Mouse (Mus musculus) embryonic facial prominence, embryonic 14.5 days (tissue): ENCODE data around the gene D630003M21Rik. TPM values are rescaled to one million over a fixed set of nuclear protein-coding genes. Genes with fewer than 3 reads are reported as not detected.
A peak's percentile ranks its signal among the peaks of the same experiment; 100 is the strongest.

Experiments used
- ATAC-seq: fragments of 200-750 bp; cut with Nextera tagmentation; 2 replicates; pipeline ENCODE4 v1.8.0; 2017; ENCODE audit warnings: low read depth, moderate number of reproducible peaks, moderate TSS enrichment
- DNase-seq: peaks from one replicate; pipeline ENCODE4 v3.0.0-alpha.2; 2015; ENCODE audit warnings: low spot score
- H3K27ac ChIP-seq: fragments of 300-500 bp; sonication (generic); replicated peaks from 2 replicates; pipeline ENCODE4 v1.5.1; 2014; ENCODE audit warnings: low read depth, mild to moderate bottlenecking, low read length, moderate library complexity
- H3K27me3 ChIP-seq: fragments of 300-500 bp; sonication (generic); replicated peaks from 2 replicates; pipeline ENCODE4 v1.6.1; 2014; ENCODE audit warnings: low read length; ENCODE audit not compliant: control insufficient read depth, insufficient read depth
- H3K36me3 ChIP-seq: fragments of 300-500 bp; sonication (generic); 2 replicates; pipeline ENCODE4 v1.6.1; 2014; ENCODE audit warnings: low read length, mixed read lengths; ENCODE audit not compliant: control insufficient read depth, insufficient read depth
- H3K4me1 ChIP-seq: fragments of 300-500 bp; sonication (generic); 2 replicates; pipeline ENCODE4 v1.6.1; 2014; ENCODE audit warnings: antibody characterized with exemption, low read length; ENCODE audit not compliant: control insufficient read depth, insufficient read depth
- H3K4me2 ChIP-seq: fragments of 300-500 bp; sonication (generic); 2 replicates; pipeline ENCODE4 v1.6.1; 2014; ENCODE audit warnings: low read depth, mild to moderate bottlenecking, low read length, moderate library complexity, mixed read lengths
- H3K4me3 ChIP-seq: fragments of 300-500 bp; sonication (generic); 2 replicates; pipeline ENCODE4 v1.5.1; 2014; ENCODE audit warnings: low read depth, mild to moderate bottlenecking, low read length
- H3K9ac ChIP-seq: fragments of 300-500 bp; sonication (generic); 2 replicates; pipeline ENCODE4 v1.6.1; 2014; ENCODE audit warnings: low read depth, mild to moderate bottlenecking, low read length, moderate library complexity, mixed read lengths
- H3K9me3 ChIP-seq: fragments of 300-500 bp; sonication (generic); 2 replicates; pipeline ENCODE4 v1.6.1; 2016; ENCODE audit warnings: low read length; ENCODE audit not compliant: control insufficient read depth
- WGBS: fragments of 180-500 bp; shearing (Covaris S2); extraction: QIAGEN DNeasy Blood & Tissue Kit; methylation state at CpG from one replicate; pipeline ENCODE4 v1.1.7; 2014; 5-methylcytosine and 5-hydroxymethylcytosine counted together
- polyA plus RNA-seq: library from polyadenylated mRNA; unstranded; fragments of >200 nt; fragmentation: Nextera tagmentation; extraction: Ambion mirVana; gene quantifications from 2 replicates; pipeline ENCODE4 v1.2.1, GENCODE M21; 2014

D630003M21Rik gene
- polyA plus RNA-seq, 1 experiment from 2014 or later: 5.4 TPM

DNA sequence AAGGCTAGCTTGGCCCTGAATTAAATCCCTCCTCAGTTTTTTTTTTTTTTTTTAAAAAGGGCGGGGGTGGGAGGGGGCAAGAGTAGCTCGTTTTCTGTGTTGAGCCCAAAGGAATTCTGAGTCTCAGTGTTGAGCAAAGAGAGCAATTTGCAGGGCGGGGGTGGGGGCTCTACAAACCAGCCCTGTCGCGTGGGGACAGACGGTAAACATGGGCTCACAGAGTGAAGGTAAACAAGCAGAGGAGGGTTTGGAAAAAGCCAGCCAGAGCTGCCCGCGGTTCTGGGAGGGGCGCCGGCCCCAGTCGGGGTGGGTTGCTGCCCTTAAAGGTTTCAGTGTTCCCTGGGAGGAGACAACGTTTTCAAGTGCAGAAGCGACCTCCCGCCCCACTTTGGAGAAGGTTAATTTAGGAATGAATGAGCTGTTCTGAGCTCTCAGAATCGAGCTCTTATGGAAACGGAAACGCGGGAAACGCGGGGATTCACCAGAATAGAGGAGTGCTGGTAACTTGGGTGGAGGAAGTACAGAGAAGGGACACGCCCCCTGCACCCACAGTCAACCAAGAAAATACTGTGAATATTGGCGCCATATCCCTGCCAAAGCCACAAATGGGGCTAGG is 75.2 kb downstream of the D630003M21Rik start:
- peak overlapping the region; percentile 60 for H3K9ac ChIP-seq
- H3K4me3 ChIP-seq: peak overlapping the region; percentile 37
- peaks cover 20% of the 10 kb centered on the region; the same call in 1 of the 2 replicates for H3K4me1 ChIP-seq
- DNase-seq (peak; percentile 89), ATAC-seq (peak; percentile 77)
- peak overlapping the region; percentile 68 for H3K27ac ChIP-seq
- no peaks in the 10 kb centered on the region for H3K9me3 ChIP-seq
- peak overlapping the region; percentile 75 for H3K4me2 ChIP-seq
- under 1% methylated on average over 22 of the region's 22 CpGs for WGBS
- no peaks in the 10 kb centered on the region for H3K36me3 ChIP-seq
- H3K27me3 ChIP-seq: no peaks in the 10 kb centered on the region

DNA sequence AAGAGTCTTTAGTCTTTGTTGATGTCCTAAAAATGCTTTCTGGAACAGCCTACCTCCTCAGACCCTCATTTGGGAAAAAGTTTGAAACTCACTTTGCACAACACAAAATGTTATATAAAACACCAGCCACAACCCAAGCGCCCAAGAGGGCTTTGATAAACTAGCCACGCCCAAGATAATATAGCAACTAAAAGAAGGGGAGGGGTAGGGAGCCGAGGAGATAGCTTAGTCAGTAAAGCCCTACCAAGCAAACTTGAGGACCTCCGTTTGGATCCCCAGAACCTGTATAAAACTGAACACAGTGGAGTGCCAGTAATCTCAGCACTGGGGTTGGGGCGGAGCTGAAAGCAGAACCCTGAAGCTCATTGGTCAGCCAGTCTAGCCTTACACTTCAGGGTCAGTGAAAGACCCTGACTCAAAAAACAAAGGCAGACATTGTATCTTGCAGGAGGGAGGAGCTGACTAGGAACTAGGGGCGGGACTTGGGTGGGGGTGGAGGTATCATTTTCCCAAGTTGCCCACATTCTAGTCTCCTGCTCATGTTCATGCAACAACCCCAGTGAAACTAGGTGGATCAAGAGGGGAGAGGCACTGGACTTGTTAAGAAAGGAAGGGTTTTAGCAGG is 76.2 kb downstream of the D630003M21Rik start:
- Histone ChIP-seq H3K27me3 (no peaks in the 10 kb centered on the region), H3K9ac (no peak overlapping the region), H3K4me3 (no peak overlapping the region), H3K4me1 (peaks cover 20% of the 10 kb centered on the region; the same call in 1 of the 2 replicates), H3K27ac (peak overlapping the region; percentile 68), H3K36me3 (no peaks in the 10 kb centered on the region), H3K9me3 (no peaks in the 10 kb centered on the region), H3K4me2 (peak overlapping the region; percentile 75)
- WGBS: 24% methylated on average over 6 of the region's 6 CpGs
- ATAC-seq (peak; percentile 45), DNase-seq (peak; percentile 60)

DNA sequence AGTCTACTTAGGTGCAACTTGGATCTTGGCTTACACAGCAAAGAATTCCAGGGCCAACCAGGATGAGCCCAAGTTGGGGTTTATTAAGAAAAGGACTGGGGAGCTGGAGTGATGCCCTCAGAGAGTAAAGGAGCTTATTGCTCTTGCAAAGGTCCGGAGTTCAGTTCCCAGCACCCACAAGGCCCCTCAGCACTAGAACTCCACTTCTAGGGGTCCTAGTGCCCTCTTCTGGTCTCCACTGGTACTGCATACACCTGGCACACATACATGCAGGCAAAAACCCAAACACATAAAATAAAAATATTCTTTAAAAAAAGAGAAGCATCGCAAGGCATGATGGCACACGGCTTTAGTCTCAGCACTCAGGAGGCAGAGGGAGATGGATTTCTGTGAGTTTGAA is 77.9 kb downstream of the D630003M21Rik start:
- no peak overlapping the region for H3K27ac ChIP-seq
- H3K4me2 ChIP-seq: no peak overlapping the region
- no peaks in the 10 kb centered on the region for H3K9me3 ChIP-seq
- peaks cover 3% of the 10 kb centered on the region for H3K27me3 ChIP-seq
- no peak overlapping the region for H3K9ac ChIP-seq
- H3K4me1 ChIP-seq: peaks cover 23% of the 10 kb centered on the region; the same call in 1 of the 2 replicates
- no peak for ATAC-seq
- 97% methylated on average over 3 of the region's 3 CpGs for WGBS
- DNase-seq: no peak
- H3K4me3 ChIP-seq: no peak overlapping the region
- no peaks in the 10 kb centered on the region for H3K36me3 ChIP-seq

- whole genome bisulfite sequencing: 93% methylated on average over 8 of the region's 8 CpGs
Measured at GRCm38 (mm10) chr2:158146971-158147370, 82.1 kb downstream of the D630003M21Rik start.

DNA sequence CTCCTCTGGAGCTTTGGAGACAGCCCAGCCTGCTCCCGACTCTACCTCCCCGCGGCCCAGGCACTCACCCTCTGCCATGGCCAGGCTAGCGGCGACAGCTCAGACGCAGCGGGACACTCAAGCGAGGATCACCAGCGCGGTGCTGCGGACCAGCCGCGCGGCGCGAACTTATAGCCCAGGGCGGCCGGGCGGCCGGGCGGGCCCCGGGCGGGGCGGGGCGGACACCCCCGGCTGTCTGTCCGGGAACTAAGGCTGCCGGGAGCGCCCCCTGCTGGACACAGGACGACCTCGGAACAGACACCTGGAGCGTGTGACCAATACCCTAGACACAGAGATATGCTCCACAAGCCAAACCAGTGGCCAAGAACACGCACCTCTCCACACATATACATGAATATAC is 82.8 kb downstream of the D630003M21Rik start, which contains the start of gene Tgm2:
Gene Tgm2, minus strand, starts transcription at position 214 of the 400 bp plus-strand sequence.
- H3K36me3 ChIP-seq: no peaks in the 10 kb centered on the region
- ATAC-seq: peak; percentile 87
- H3K4me1 ChIP-seq: peaks cover 8% of the 10 kb centered on the region; the same call in 1 of the 2 replicates
- peak; percentile 78 for DNase-seq
- peak within 1 kb of the TSS; percentile 73 for H3K4me2 ChIP-seq
- peaks cover 11% of the 10 kb centered on the region for H3K27me3 ChIP-seq
- H3K9ac ChIP-seq: peak within 1 kb of the TSS; percentile 69
- no peak within 1 kb of the TSS for H3K27ac ChIP-seq
- peak within 1 kb of the TSS; percentile 43 for H3K4me3 ChIP-seq
- WGBS: 2% methylated on average over 32 of the region's 33 CpGs
- no peaks in the 10 kb centered on the region for H3K9me3 ChIP-seq

More at GRCm38 (mm10) chr2:158146971-158147370, 82.1 kb downstream of the D630003M21Rik start:
- no peak overlapping the region for H3K4me2 ChIP-seq
- no peak overlapping the region for H3K27ac ChIP-seq
- DNase-seq: no peak
- no peak for ATAC-seq
- H3K36me3 ChIP-seq: no peaks in the 10 kb centered on the region
- no peaks in the 10 kb centered on the region for H3K9me3 ChIP-seq
- H3K27me3 ChIP-seq: peaks cover 11% of the 10 kb centered on the region
- H3K4me3 ChIP-seq: no peak overlapping the region
- no peak overlapping the region for H3K9ac ChIP-seq
- H3K4me1 ChIP-seq: peaks cover 8% of the 10 kb centered on the region

DNA sequence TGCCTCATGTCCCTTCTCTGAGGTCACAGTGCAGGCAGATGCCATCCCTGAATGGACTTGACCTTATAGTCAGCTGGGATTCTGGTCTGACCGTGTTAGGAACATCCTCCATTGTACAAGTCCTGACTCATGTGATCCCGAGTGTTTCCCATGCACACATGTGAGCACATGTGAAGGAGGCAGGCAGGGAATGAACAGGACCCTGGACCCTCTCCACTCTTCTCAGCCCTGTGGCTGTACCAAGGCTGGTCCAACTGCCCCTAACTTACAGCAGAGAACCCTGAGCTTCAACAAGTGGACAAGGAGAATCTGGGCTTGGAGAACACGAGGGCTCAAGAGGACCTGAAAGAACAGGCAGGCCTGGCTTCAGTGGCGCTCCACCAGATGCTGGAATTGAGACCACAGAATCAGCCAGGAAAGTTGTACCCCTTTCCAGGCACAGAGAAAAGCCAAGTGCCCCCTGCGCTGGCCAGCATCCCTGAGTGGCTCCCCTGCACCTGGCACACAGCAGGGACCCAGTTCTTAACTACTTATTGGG is 83.4 kb downstream of the D630003M21Rik start:
- Histone ChIP-seq H3K4me2 (peak overlapping the region; percentile 73), H3K27me3 (peaks cover 11% of the 10 kb centered on the region), H3K9ac (peak overlapping the region; percentile 69), H3K27ac (no peak overlapping the region), H3K4me3 (peak overlapping the region; percentile 43), H3K4me1 (peaks cover 8% of the 10 kb centered on the region; the same call in 1 of the 2 replicates), H3K9me3 (no peaks in the 10 kb centered on the region), H3K36me3 (no peaks in the 10 kb centered on the region)
- DNase-seq (no peak), ATAC-seq (no peak)
- WGBS: 63% methylated on average over 5 of the region's 5 CpGs

- H3K9me3 ChIP-seq: no peaks in the 10 kb centered on the region
- DNase-seq (no peak), ATAC-seq (no peak)
- 0 out of 2 replicates have a peak overlapping the region, but pooled peaks have one; percentile 43 for H3K4me3 ChIP-seq
- 84% methylated on average over 6 of the region's 6 CpGs for WGBS
- H3K27me3 ChIP-seq: peaks cover 11% of the 10 kb centered on the region
- H3K4me1 ChIP-seq: peaks cover 11% of the 10 kb centered on the region
- peak overlapping the region; percentile 73 for H3K4me2 ChIP-seq
- no peaks in the 10 kb centered on the region for H3K36me3 ChIP-seq
- H3K9ac ChIP-seq: no peak overlapping the region
- H3K27ac ChIP-seq: no peak overlapping the region
Measured at GRCm38 (mm10) chr2:158144750-158145527, 84.1 kb downstream of the D630003M21Rik start.

DNA sequence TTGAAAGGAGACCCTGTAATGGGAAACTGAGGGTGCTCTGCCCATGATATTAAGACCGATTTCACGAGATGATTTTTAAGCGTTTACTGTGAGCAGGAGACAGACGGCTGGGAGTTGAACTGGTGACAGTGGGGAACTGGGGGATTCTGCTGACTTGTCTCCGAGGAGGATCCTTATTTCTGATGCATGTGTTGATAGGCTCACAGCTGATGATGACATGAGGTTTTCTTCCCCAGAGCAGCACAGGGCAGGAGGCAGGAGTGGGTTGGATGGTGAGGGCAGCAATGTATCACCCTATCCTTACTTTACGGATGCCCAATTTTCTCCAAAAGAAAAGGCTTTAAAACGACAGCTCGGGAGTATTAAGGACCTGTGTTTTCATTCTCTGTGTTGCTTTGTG is 84.8 kb downstream of the D630003M21Rik start:
- Histone ChIP-seq H3K4me3 (no peak overlapping the region), H3K4me1 (peaks cover 18% of the 10 kb centered on the region), H3K36me3 (no peaks in the 10 kb centered on the region), H3K27me3 (peaks cover 11% of the 10 kb centered on the region), H3K4me2 (no peak overlapping the region; the same call in 1 of the 2 replicates), H3K27ac (no peak overlapping the region), H3K9me3 (no peaks in the 10 kb centered on the region), H3K9ac (no peak overlapping the region)
- DNase-seq (no peak), ATAC-seq (no peak)
- WGBS: 61% methylated on average over 8 of the region's 8 CpGs
